Mouse (Mus musculus): ENCODE results near the gene Rnaseh2c. TPM values are rescaled to one million over a fixed set of nuclear protein-coding genes. Genes with fewer than 3 reads are reported as not detected.

Rnaseh2c gene
- total RNA-seq, 4 experiments from 2014 or later: 123 to 156 (median 130) TPM

DNA sequence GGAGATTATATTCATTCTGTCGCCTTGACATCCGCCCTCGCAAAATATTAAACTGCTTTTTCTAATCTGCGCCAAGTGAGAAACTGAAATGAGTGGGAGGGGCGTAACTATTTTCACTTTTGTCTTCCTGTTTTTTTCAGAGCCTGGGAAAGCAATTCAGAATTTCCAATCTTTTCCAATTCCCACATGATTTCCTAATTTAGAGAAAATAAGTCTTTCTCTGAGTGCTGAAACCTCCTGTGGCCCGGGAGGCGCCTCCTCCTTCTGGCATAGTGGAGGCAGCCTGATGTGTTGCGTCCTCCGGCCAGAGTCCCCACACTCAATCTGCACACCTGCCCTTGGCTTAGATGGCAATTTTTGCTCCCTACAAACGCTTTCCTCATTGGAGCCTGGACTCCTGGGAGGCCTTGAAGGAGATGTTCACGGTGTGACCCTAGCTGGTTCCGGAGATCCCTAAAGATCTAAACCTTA, 34.9 kb downstream of the Rnaseh2c start:
- DNase-seq: no peak

DNA sequence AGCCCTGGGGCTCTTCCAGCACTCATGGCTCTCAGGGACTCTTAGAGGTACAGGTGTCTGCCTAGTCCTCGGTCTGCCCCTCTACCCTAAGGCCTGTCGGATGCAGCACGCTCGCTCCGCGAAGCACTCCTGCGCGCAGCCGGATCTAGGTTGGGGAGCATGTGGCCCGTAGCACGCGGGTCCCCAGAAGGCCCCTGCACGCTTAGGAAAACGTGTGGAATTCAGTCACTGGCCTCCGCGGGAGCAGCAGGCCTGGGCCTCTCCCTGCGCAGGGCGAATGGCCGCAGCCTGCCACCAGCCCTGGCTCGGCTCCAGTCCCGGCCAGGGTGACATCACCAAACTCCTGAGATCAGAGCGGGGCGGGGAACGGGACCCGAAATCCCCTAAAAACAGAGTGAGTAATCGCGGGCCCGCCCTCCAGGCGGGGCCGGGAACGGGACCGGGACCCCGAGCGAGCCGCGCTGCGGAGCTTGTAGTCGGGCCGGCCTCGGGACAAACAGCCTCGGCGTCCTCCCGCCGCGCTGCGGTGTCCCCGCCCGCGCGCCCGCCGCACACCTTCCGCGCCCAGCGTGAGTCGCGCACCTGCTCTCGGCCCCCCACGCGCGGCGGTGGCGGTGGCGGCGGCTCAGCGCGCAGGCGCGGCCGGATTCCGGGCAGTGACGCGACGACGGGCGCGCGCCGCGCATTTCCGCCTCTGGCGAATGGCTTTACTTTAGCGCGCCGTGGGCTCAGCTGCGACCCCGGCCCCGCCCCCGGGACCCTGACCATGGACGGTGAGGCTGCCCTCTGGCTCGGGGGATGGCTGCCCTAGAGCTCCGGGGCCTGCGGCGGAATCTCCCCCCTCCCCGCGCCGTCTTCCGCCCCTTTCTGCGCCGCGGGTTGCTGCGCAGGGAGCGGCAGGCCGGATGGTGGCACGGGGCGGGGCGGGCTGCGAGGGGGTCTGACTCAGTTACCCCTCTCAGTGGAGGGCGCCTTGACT, 35.7 kb downstream of the Rnaseh2c start, which contains the start of gene Rela:
TSS of gene Rela (plus strand) at position 415 of the 979 bp plus-strand sequence.
- peak; percentile 92 for DNase-seq

DNA sequence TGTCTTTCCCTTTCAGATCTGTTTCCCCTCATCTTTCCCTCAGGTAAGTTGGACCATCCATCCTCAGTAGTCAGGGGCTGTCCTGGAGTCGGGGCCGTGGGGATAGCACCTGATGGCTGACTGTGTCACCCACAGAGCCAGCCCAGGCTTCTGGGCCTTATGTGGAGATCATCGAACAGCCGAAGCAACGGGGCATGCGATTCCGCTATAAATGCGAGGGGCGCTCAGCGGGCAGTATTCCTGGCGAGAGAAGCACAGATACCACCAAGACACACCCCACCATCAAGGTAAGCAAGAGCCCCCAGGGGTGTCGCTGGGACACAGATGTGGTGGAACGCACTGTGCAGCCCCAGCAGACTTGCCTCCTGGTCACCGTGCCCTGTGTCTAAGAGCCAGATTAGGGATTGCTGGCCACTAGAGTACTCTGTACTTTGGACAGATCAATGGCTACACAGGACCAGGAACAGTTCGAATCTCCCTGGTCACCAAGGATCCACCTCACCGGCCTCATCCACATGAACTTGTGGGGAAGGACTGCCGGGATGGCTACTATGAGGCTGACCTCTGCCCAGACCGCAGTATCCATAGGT, 36.8 kb downstream of the Rnaseh2c start:
- DNase-seq: no peak

DNA sequence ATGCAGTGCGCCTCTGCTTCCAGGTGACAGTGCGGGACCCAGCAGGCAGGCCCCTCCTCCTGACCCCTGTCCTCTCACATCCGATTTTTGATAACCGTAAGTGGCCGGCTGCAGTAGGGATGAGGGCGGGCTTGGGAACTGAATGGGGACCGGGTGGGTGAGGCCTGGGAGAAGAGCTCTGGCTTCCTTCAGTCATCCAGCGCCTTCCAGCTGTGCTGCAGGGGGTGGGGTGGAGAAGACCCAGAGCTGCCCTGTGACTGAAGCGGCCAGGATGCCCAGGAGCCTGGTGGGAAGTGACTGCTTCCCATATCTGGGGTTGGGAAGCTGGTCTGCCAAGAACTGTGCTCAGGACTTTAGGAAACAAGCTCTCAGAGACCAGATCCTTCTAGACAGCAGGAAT, 38.7 kb downstream of the Rnaseh2c start:
- DNase-seq: no peak

DNA sequence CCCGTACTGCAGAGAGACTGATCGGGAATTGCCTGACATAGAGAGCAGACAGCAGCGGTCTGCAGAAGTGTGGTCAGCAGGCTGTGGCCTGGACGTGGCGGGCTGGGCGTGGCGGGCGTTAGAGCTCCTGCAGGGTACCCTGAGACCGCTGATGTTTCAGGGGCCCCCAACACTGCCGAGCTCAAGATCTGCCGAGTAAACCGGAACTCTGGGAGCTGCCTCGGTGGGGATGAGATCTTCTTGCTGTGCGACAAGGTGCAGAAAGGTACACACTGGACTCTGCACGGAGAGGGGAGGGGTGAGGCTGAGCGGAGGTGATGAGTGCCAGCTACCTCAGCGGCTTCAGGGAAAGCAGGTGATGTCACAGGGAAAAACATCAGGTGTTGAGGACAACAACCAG, 39.3 kb downstream of the Rnaseh2c start:
- DNase-seq: no peak

DNA sequence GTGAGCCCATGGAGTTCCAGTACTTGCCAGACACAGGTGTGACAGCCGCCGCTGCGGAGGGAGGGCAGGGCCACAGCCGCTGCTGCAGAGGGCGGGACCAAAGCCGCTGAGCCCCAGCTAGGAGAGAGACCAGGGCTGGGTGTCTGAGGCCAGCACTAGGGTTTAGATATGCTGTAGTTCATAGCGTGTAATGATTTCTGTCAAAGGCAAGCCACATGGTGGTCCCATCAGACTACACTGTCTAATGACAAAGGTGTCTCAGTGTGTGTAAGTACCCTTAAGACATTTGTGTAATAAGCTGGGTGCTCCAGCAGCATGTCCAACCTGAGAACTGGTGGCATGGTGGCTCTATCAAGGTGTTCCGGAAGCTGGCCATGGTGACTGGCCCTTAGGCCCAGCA, 40.0 kb downstream of the Rnaseh2c start:
- no peak for DNase-seq

DNA sequence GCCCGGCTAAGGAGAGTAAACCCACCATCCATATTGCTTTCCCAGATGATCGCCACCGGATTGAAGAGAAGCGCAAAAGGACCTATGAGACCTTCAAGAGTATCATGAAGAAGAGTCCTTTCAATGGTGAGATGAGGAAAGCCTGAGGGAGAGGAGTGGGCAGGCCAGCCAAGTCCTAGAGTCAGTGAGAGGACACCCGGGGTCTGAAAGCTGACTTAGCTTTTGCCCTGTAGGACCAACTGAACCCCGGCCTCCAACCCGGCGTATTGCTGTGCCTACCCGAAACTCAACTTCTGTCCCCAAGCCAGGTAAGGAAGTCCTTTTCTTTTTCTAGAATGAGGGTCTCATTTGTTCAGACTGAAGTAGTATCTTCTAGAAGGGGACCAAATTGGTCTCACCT, 43.6 kb downstream of the Rnaseh2c start:
- no peak for DNase-seq

DNA sequence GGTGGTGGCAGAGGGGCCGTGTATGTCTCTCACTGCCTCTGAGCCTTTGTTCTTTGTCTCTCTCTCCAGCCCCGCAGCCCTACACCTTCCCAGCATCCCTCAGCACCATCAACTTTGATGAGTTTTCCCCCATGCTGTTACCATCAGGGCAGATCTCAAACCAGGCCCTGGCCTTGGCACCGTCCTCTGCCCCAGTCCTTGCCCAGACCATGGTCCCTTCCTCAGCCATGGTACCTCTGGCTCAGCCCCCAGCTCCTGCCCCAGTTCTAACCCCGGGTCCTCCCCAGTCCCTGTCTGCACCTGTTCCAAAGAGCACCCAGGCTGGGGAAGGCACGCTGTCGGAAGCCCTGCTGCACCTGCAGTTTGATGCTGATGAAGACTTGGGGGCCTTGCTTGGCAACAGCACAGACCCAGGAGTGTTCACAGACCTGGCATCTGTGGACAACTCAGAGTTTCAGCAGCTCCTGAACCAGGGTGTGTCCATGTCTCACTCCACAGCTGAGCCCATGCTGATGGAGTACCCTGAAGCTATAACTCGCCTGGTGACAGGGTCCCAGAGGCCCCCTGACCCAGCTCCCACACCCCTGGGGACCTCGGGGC, 45.2 kb downstream of the Rnaseh2c start:
- no peak for DNase-seq

DNA sequence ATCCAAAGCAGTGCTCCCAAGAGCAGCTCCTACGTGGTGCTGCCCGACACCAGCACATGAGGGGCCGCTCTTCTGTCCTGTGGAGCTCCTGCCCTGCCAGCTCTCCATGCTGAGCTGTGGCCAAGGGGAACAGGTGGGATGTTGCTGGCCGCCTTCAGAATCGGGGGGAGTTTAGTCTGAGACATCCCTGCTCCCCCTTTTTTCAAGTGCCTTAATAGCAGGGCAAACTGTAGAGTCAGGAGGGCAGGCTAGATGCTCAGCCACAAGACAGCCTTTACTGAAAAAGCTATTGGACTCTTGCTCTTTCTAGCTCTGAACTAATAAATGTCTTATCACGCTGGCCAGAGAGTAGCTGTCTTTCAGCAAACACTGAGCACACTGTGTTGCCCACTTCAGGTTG, 46.1 kb downstream of the Rnaseh2c start:
- no peak for DNase-seq

DNA sequence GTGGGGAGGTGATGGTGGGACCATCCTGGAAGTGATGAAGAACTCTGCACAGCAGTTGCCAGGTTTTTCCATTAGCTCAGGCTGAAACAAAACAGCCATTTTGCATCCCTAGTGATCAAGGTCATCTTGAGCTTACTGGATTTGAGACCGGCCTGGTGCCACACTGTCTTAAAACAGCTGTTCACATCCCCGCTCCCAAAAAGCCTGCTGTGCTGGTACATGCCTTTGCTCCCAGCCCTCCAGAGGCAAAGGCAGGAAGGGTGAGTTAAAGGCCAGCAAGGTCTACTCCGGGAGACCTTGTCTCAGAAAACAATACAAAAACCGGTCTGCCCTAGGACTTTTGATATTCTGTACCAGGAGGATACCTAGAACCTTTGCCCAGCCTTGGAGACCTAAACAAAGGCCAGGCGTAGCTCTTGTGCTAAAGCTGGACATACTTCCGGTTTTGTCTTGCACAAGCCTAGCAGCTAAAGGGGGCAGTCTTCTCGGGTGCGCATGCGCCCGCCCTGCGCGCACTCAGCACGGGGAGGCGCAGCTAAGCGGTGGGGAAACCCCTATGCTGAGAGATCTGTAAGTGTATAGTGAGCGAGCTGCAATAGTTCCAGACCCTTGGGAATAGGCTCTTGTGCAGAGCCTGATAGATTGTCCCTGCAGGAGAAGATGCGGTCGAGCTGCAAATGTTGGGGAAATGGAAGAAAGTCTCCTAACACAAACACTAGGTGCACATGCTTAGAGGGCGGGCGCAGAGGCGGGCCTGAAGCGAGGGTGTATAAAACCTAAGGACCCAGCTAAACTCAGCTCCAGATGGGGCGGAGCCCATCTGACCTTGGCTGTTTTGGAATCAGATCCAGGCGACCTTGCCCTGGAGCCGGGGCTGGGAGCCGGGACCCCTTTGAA, 47.0 kb downstream of the Rnaseh2c start:
- DNase-seq: peak; percentile 85

DNA sequence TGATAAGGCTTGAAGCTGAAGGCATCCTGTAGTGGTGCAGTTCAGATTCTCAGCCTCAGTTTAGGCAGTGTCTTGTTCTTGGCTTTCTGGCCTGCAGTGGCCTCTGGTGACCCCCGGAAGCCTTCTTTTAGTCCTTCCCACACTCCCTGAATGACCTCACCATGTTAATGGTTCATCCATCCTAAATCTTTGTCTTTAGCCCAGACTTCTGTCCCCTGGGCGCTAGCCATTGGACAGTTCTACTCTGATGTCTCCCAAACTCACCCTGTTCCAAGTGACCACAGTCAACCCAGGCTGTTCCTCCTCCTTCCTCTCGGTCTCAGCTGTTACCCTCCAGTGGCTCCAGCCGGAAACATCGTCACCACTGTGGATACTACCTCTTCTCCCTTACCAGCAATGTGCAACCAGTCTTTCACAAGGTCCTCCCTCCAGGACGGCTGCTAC, 47.6 kb downstream of the Rnaseh2c start:
- DNase-seq: no peak

DNA sequence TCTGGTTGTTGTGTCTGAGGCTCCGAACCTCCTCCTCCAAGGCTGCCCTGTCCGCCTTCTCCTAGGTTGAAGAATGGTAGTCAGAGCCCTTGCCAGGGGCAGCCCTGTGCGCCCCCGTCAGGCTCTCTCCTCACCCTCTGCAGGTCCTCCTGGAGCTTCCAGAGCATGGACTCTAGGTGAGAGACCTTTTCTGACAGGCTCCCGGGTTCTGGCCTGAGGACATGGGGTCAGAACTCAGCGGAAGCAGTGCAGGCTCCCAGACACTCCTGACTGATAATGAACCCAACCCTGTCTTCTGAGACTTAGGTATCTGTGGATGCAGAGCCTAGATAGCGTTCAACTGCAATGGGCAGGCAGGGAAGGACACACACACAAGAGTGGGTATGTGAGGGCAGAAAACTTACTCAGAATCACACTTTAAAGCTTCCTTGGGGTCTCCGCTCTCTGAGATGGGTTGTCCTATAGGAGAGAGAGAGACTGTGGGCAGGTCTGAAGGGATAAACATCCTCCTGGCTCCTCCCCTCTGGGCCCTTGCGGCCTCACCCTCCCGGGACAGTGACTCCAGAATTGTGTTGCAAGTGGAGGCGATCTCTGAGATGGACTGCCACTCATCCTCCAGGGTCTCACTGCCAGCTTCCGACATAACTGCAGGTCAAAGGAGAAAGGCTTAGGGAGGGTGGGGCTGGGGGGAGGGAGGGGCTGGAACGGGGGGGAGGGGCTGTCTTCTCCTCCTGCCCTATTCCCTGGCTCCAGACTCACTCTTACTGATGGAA, 50.0 kb downstream of the Rnaseh2c start:
- no peak for DNase-seq

DNA sequence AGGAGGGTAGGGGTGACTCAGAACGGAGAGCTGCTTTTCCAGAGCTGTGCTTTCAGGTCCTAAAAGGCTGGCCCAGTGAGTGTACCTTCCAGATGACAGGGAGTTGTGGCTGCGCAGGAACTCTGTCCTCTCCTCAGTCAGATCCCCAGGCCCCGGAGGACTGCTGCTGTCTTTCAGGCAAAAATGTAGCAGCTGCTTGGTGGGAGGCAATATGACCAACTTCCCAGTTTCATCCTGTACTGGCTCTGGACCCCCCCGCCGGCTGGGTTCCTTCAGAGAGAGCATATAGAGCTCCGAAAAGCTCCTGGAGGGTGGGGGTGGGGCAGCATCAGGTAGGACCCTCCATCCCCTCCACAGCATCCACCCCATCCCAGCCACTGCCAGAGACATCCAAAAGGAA, 50.9 kb downstream of the Rnaseh2c start:
- DNase-seq: no peak

DNA sequence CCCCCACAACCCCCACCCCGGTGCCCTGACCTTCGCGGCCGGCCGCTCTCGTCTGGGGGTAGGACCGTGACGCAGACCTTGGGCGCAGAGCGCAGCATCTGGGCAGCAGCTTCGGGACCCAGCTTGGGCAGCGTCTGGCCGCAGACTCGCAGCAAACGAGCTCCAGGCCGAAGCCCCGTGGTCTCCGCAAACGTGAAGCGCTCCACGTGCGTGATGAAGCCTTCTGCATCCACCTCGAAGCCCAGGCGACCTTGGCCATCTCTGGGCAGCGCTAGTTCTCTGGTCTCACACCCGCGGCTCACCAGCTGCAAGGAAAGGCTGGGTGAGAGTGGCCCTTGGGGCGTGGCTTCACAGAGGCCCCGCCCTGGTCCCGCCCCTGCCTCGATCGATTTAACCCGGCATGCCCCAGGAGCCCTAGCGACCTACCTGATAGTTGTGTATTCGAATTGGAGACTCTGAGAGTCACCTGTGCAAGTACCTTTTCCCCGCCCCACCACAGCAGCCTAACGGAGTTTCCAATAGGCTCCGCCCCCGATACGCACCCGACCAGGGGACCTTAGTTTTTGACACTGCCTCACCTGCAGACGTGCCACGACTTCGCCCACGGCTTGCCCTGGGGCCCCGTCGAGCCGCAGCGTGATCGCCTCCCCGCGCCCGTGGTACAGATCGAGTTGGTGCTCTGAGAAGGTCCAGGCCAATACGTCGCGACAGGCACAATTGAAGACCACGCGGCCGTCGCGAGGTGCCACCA, 52.5 kb downstream of the Rnaseh2c start:
- DNase-seq: no peak

DNA sequence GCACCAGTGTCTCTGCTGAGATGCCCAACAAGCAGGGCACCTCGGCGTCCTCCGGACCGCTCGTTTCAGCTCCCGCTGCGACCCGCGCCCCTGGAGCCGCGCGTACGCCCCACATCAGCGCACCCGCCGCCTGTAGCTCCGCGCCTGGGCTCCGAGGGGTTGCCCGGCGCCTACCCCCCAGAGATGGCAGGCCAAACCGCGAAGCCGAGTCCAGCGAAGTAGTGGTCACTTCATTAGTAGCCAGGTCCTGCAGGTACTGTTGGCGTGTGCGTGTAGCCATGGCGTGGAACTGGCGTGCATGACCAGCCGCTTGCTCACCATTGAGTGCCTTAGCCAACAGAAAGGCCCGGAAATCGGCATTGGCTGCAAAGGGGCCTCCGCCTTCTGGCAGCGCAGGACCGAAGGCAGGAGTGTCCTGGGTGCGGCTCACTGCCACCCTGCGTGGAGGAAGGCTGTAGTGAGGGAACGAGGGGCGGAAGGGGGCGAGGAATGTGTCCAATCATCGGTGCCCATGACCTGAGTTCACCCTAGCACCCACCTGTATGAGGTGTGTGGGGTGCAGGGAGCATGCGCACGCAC, 53.1 kb downstream of the Rnaseh2c start:
- no peak for DNase-seq

Other genes starting within 250 kb of the Rnaseh2c start
- 10 to 100 TPM; 22.2 to 26.7 (median 25.2) TPM for gene Eif1ad, start 235.1 kb upstream of the Rnaseh2c start, total RNA-seq (2022)
- gene Banf1, start 234.7 kb upstream of the Rnaseh2c start, total RNA-seq (2022): 100 to 1,000 TPM; 130 to 147 (median 140) TPM
- 100 to 1,000 TPM in 2 of 4 experiments, 10 to 100 TPM in 2; 75.2 to 101 (median 98.6) TPM for gene Sart1, start 213.2 kb upstream of the Rnaseh2c start, total RNA-seq (2022)
- gene Tsga10ip, start 199.3 kb upstream of the Rnaseh2c start, total RNA-seq (2022): under 1 TPM in 1 of 4 experiments, not detected in 3; 0.17 TPM
- gene Drap1, start 176.9 kb upstream of the Rnaseh2c start, total RNA-seq (2022): 100 to 1,000 TPM; 272 to 295 (median 289) TPM
- 10 to 100 TPM; 52.2 to 59.2 (median 52.8) TPM for gene AI837181, start 176.7 kb upstream of the Rnaseh2c start, total RNA-seq (2022)
- under 1 TPM in 3 of 4 experiments, not detected in 1; 0.22 to 0.86 (median 0.56) TPM for gene Fosl1, start 154.3 kb upstream of the Rnaseh2c start, total RNA-seq (2022)
- gene Ccdc85b, start 144.0 kb upstream of the Rnaseh2c start, total RNA-seq (2022): 10 to 100 TPM in 3 of 4 experiments, 1 to 10 TPM in 1; 8.9 to 12.4 (median 11.4) TPM
- gene Fibp, start 141.3 kb upstream of the Rnaseh2c start, total RNA-seq (2022): 100 to 1,000 TPM in 2 of 4 experiments, 10 to 100 TPM in 2; 95.6 to 139 (median 110) TPM
- 1 to 10 TPM; 1.1 to 2.2 (median 1.6) TPM for gene Ctsw, start 133.4 kb upstream of the Rnaseh2c start, total RNA-seq (2022)
- gene Efemp2, start 127.9 kb upstream of the Rnaseh2c start, total RNA-seq (2022): 100 to 1,000 TPM in 2 of 4 experiments, 10 to 100 TPM in 2; 64.9 to 173 (median 105) TPM
- gene Mus81, start 113.5 kb upstream of the Rnaseh2c start, total RNA-seq (2022): 10 to 100 TPM; 25.8 to 40.4 (median 33.8) TPM
- 100 to 1,000 TPM; 711 to 770 (median 737) TPM for gene Cfl1, start 111.4 kb upstream of the Rnaseh2c start, total RNA-seq (2022)
- 10 to 100 TPM in 1 of 4 experiments, 1 to 10 TPM in 3; 2.2 to 10.4 (median 5.4) TPM for gene 1700020D05Rik, start 98.1 kb upstream of the Rnaseh2c start, total RNA-seq (2022)
- 10 to 100 TPM; 13.4 to 35.0 (median 23.9) TPM for gene Snx32, start 91.3 kb upstream of the Rnaseh2c start, total RNA-seq (2022)
- not detected for gene Ovol1, start 41.2 kb upstream of the Rnaseh2c start, total RNA-seq (2022)
- gene Ap5b1, start 33.8 kb upstream of the Rnaseh2c start, total RNA-seq (2022): 10 to 100 TPM; 10.8 to 15.7 (median 13.1) TPM
- gene Kat5, start 8.4 kb downstream of the Rnaseh2c start, total RNA-seq (2022): 10 to 100 TPM; 71.6 to 90.4 (median 76.6) TPM
- 100 to 1,000 TPM in 2 of 4 experiments, 10 to 100 TPM in 2; 90.0 to 114 (median 96.4) TPM for gene Rela, start 35.6 kb downstream of the Rnaseh2c start, total RNA-seq (2022)
- gene Sipa1, start 61.8 kb downstream of the Rnaseh2c start, total RNA-seq (2022): 10 to 100 TPM; 40.3 to 76.9 (median 57.8) TPM
- 10 to 100 TPM; 40.8 to 53.6 (median 46.3) TPM for gene Map3k11, start 86.9 kb downstream of the Rnaseh2c start, total RNA-seq (2022)
- gene Pcnx3, start 87.0 kb downstream of the Rnaseh2c start, total RNA-seq (2022): 100 to 1,000 TPM in 3 of 4 experiments, 10 to 100 TPM in 1; 95.1 to 183 (median 136) TPM
- gene Kcnk7, start 102.5 kb downstream of the Rnaseh2c start, total RNA-seq (2022): not detected
- 10 to 100 TPM; 24.9 to 39.2 (median 32.8) TPM for gene Ehbp1l1, start 124.4 kb downstream of the Rnaseh2c start, total RNA-seq (2022)
- 10 to 100 TPM; 56.2 to 62.7 (median 57.0) TPM for gene Fam89b, start 127.8 kb downstream of the Rnaseh2c start, total RNA-seq (2022)
- 100 to 1,000 TPM; 254 to 451 (median 353) TPM for gene Ltbp3, start 139.0 kb downstream of the Rnaseh2c start, total RNA-seq (2022)
- 100 to 1,000 TPM; 112 to 147 (median 124) TPM for gene Scyl1, start 169.5 kb downstream of the Rnaseh2c start, total RNA-seq (2022)